Mouse (Mus musculus) olfactory bulb, adult 2 months (tissue): ENCODE data around the gene Ift43. TPM values are rescaled to one million over a fixed set of nuclear protein-coding genes. Genes with fewer than 3 reads are reported as not detected.

Experiments used
- H3K27ac ChIP-seq: fragments of 200-500 bp; 2 replicates; pipeline ENCODE4 v1.5.1; 2012; ENCODE audit warnings: low read depth, low read length; ENCODE audit not compliant: insufficient read depth
- H3K4me1 ChIP-seq: fragments of 200-500 bp; 2 replicates; pipeline ENCODE4 v1.6.1; 2012; ENCODE audit warnings: low read length; ENCODE audit not compliant: control insufficient read depth, insufficient read depth
- H3K4me3 ChIP-seq: fragments of 200-500 bp; 2 replicates; pipeline ENCODE4 v1.5.1; 2012; ENCODE audit warnings: mild to moderate bottlenecking, low read depth, low read length, moderate library complexity; ENCODE audit not compliant: insufficient read depth
- CTCF ChIP-seq: fragments of 200-500 bp; IDR thresholded peaks from 2 replicates; pipeline ENCODE4 v1.5.1; 2012; ENCODE audit warnings: low read depth, mild to moderate bottlenecking, low read length, moderate library complexity; ENCODE audit not compliant: insufficient read depth
- POLR2A ChIP-seq: fragments of 200-500 bp; IDR thresholded peaks from 2 replicates; pipeline ENCODE4 v1.6.1; 2012; ENCODE audit warnings: mild to moderate bottlenecking, low read depth, low read length, moderate library complexity; ENCODE audit not compliant: insufficient read depth
- WGBS: fragments of 180-500 bp; shearing (Covaris S2); methylation state at CpG from one replicate; pipeline ENCODE4 v1.1.7; 2018; 5-methylcytosine and 5-hydroxymethylcytosine counted together
- polyA plus RNA-seq: library from polyadenylated mRNA; stranded (reverse); fragments of >200 nt; gene quantifications from 2 replicates; pipeline ENCODE4 v1.2.4, GENCODE M21; 2012; ENCODE audit warnings: low replicate concordance; ENCODE audit not compliant: missing spikeins, insufficient read depth, insufficient read length

Gene Ift43
- polyA plus RNA-seq, 1 experiment = not detected

DNA sequence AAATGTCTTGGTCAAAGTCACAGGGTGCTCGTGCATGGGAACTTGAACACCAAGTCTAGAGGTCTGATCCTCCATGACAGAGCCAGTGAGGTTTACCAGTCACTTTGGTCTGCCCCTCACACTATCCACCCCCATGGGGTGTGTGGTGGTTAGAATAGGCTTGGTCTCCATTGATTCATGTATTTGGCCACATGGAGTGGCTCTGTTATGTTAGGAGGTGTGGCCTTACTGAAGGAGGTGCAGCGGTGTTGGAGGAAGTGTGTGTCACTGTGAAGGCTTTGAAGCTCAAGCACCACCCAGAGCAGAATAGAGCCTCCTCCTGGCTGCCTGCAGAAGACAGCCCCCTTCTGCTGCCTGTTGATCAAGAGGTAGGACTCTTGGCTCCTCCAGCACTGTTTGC is 99.5 kb downstream of the Ift43 start:
- H3K4me1 ChIP-seq = peaks cover 6% of the 10 kb centered on the region
- WGBS = 66% methylated on average over 2 of the region's 2 CpGs
- H3K4me3 ChIP-seq = no peak overlapping the region
- TF ChIP-seq POLR2A = no peak
- no peak for TF ChIP-seq CTCF
- H3K27ac ChIP-seq = no peak overlapping the region

DNA sequence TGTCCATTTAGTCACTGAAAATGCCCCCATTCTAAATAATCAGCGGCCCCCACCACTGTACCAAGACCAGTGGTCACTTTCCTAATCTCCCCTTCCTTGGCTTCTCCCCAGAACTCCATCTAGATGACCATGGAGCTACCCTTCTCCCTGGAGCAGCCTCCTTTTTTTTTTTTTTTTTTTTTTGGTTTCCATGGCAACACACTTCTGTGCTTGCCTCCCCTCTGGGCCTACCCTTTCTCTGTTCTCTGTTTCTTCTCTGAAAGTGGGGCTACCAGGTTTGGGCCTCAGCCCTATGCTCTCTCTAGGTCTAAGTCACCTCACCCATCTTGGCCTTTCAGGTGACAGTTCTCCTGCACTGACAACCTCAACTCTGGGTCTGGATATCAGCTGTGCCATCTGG is 100.1 kb downstream of the Ift43 start:
- H3K4me1 ChIP-seq = peaks cover 6% of the 10 kb centered on the region
- no peak for TF ChIP-seq CTCF
- no peak for TF ChIP-seq POLR2A
- no peak overlapping the region for H3K4me3 ChIP-seq
- H3K27ac ChIP-seq = no peak overlapping the region
- WGBS = 88% methylated on average over 1 of the region's 1 CpGs

DNA sequence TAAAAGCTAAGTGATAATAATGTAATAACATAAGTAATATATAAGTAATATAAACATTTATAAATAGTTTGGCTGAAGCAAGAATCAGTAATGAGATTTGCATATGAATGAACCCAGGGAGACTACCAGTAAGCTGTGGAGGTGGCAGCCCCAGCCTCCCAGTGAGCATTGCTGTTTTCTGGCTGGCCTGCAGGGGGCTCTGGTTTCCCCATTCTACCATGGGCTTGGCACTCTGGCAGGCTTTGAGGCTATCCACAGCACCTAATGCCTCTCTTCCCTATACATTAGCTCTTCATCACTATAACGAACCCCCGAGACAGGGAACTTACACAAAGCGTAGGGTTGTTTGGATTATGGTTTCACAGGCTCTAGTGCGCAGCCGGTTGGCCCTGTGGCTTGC is 105.8 kb downstream of the Ift43 start:
- 88% methylated on average over 5 of the region's 5 CpGs for WGBS
- Histone ChIP-seq H3K4me3 (no peak overlapping the region), H3K4me1 (peaks cover 19% of the 10 kb centered on the region), H3K27ac (no peak overlapping the region)
- TF ChIP-seq POLR2A = no peak
- TF ChIP-seq CTCF = no peak

DNA sequence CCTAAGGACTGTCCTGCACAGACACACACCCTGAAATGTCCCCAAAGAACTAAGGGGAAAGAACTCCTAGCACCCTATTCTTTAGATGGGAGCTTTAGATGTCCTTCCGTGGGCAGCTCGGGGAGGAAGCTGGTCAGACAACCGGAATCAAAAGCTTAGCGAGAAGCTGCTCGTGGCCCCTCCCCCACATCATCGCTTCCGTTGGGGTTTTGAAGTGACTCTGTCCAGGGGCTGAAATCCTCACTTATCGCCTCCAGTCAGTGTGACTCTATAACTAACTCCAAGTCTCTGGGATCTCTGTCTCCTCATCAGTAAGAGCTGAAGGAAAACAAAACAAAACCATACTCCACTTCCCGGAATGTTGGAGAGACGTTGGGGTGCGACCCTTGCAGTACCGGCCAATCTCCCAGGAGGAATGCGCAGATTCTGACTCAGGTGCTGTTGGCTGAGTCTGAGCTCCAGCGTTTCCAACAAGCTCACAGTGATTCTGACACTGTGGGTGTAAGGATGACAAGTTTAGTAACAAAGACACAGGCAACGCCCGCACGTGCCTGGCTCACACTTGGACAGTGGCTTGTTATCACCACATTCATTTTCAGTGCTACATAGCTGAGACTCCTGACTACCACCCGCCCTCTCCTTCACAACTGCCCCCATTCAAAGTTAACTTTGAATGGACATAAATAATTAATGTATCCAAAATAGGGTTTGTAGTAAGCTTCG is 107.4 kb downstream of the Ift43 start:
- no peak overlapping the region for H3K4me3 ChIP-seq
- H3K4me1 ChIP-seq = peaks cover 19% of the 10 kb centered on the region
- no peak overlapping the region for H3K27ac ChIP-seq
- 39% methylated on average over 19 of the region's 19 CpGs for WGBS
- no peak for TF ChIP-seq CTCF
- TF ChIP-seq POLR2A = no peak

DNA sequence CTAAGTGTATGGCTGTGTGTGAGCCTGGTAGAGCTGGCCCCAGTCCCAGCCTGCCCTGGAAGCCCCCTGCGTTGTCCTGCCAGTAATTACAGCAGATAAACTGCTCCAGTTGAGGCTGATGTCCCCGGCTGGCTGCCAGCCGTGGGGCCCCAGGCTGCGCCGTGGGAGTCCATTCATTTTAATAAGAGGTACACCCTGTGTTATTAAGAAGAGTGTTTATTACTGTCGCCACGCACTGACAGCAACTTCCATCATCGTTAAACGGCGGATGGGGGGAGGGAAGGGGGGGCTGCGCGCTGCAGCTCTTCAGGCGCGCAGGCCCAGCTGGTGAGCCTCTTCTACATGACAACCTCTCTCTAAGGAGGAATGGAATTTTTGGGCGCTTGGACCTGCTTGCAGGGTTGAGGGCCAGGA is 109.7 kb downstream of the Ift43 start:
- no peak overlapping the region for H3K4me3 ChIP-seq
- H3K27ac ChIP-seq = no peak overlapping the region
- H3K4me1 ChIP-seq = peaks cover 19% of the 10 kb centered on the region
- WGBS = 27% methylated on average over 15 of the region's 15 CpGs
- TF ChIP-seq POLR2A = no peak
- TF ChIP-seq CTCF = no peak

DNA sequence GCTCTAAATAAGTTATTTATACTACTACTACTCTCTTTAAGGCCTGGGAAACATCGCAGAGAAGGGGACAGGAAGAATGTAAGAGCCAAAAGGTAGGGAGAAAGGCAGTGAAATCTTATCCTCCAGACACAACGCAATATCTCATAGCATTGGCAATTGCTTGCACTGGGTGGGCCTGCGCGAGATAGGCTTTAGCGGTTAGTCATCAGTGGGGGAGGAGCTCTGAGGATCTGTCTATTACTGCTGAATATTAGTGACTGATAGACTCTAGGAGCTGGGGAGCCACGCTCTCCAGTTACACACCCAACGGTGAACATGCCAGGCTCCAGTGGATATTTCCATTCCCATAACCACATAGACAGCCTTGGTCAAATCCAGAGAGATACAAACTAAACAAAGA is 114.6 kb downstream of the Ift43 start:
- Histone ChIP-seq H3K27ac (no peak overlapping the region), H3K4me1 (peaks cover 7% of the 10 kb centered on the region), H3K4me3 (no peak overlapping the region)
- 94% methylated on average over 7 of the region's 7 CpGs for WGBS
- TF ChIP-seq POLR2A = no peak
- TF ChIP-seq CTCF = no peak

DNA sequence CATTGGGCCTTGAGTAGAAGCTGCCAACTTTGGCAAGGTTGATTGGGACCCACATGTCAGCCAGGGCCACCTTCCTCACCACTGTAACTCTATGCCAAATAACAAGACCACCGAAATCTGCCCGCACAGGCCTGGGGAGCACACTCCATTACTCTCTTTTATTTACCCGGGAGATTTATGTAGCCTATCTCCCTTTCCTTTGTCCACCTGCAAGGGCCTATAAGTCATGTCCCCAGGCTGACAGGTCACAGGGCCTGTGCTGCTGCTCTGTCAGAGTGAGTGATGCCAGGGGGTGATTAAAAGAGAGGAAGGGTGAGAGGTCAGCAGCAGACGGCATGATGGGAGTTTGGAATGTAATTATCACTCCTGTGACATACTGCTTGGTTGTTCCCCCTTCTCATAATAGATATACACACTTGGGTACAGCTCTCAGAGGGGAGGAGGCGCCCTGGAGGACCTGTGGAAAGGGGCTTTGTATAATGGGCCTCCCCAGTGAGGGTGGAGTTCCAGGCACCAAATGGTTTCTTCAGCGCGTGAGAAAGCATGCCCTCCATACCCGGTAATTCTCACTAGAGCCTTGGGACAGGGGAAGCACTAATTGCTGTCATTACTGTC is 121.2 kb downstream of the Ift43 start:
- 90% methylated on average over 8 of the region's 8 CpGs for WGBS
- H3K4me3 ChIP-seq = no peak overlapping the region
- no peak for TF ChIP-seq CTCF
- TF ChIP-seq POLR2A = no peak
- H3K4me1 ChIP-seq = no peaks in the 10 kb centered on the region
- no peak overlapping the region for H3K27ac ChIP-seq

DNA sequence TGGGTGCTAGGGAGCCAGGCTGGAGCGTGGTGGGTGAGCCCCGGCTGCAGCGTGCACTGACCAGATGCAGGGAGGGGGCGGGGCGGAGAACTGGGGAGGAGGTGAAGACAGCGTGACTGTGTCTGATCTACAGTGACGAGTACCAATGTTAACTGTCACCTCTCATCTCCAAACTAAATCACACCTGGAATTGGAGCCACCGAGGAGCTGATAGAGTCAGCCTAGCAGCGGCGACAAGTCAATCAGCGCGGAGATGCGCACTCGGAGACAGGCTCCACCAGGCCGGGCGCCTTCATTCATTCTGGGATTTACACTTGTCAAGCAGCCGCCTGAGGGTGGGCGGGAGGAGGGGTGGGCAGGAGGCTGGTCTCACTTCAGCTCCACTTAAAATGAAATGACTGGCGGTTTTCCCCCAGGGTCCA is 128.8 kb downstream of the Ift43 start:
- Histone ChIP-seq H3K4me3 (no peak overlapping the region), H3K4me1 (peaks cover 8% of the 10 kb centered on the region; the same call in 1 of the 2 replicates), H3K27ac (no peak overlapping the region)
- TF ChIP-seq CTCF (no peak), POLR2A (no peak)
- 14% methylated on average over 19 of the region's 19 CpGs for WGBS

Other genes starting within 250 kb of the Ift43 start
- not detected in 2 replicates for gene Tgfb3, start 3.5 kb upstream of the Ift43 start, polyA plus RNA-seq
- not detected in 2 replicates for gene Gpatch2l, start 159.3 kb downstream of the Ift43 start, polyA plus RNA-seq